Mouse (Mus musculus) intestine, postnatal 0 days (tissue): ENCODE measurements at regions not wholly inside any gene's neighbourhood (a gene's known extent, or its start where the extent isn't known, plus 50 kb on each side); places are given as distances from the start of the nearest gene placed in this dataset.

Experiments
- ATAC-seq: fragments of 200-750 bp; cut with Nextera tagmentation; 2 replicates; pipeline ENCODE4 v1.8.0; 2017; ENCODE audit warnings: mild to moderate bottlenecking, moderate TSS enrichment, moderate library complexity
- H3K27ac ChIP-seq: fragments of 300-500 bp; sonication (generic); 2 replicates; pipeline ENCODE4 v1.5.1; 2014; ENCODE audit warnings: mild to moderate bottlenecking, low read depth, low read length, moderate library complexity
- H3K27me3 ChIP-seq: fragments of 300-500 bp; sonication (generic); replicated peaks from 2 replicates; pipeline ENCODE4 v1.6.1; 2014; ENCODE audit warnings: low read length, mixed read lengths; ENCODE audit not compliant: control insufficient read depth, insufficient read depth
- H3K36me3 ChIP-seq: fragments of 300-500 bp; sonication (generic); 2 replicates; pipeline ENCODE4 v1.6.1; 2014; ENCODE audit warnings: mild to moderate bottlenecking, moderate library complexity; ENCODE audit not compliant: control insufficient read depth, insufficient read depth
- H3K4me1 ChIP-seq: fragments of 300-500 bp; sonication (generic); replicated peaks from 2 replicates; pipeline ENCODE4 v1.6.1; 2014; ENCODE audit warnings: antibody characterized with exemption, low read length, mixed read lengths; ENCODE audit not compliant: control insufficient read depth, insufficient read depth
- H3K4me2 ChIP-seq: fragments of 300-500 bp; sonication (generic); replicated peaks from 2 replicates; pipeline ENCODE4 v1.6.1; 2014; ENCODE audit warnings: low read depth, mild to moderate bottlenecking, moderate library complexity
- H3K4me3 ChIP-seq: fragments of 300-500 bp; sonication (generic); 2 replicates; pipeline ENCODE4 v1.5.1; 2014; ENCODE audit warnings: low read depth, low read length
- H3K9ac ChIP-seq: fragments of 300-500 bp; sonication (generic); 2 replicates; pipeline ENCODE4 v1.6.1; 2014; ENCODE audit warnings: mild to moderate bottlenecking, low read depth, low read length
- H3K9me3 ChIP-seq: fragments of 300-500 bp; sonication (generic); 2 replicates; pipeline ENCODE4 v1.6.1; 2016; ENCODE audit warnings: mixed run types; ENCODE audit not compliant: control insufficient read depth
- CTCF ChIP-seq: sonication (generic); IDR thresholded peaks from 2 replicates; pipeline ENCODE4 v1.5.1; 2016; ENCODE audit warnings: low read depth, mild to moderate bottlenecking, control low read depth, antibody characterized with exemption, moderate library complexity
- WGBS: fragments of 180-500 bp; shearing (Covaris S2); extraction: QIAGEN DNeasy Blood & Tissue Kit; methylation state at CpG from one replicate; pipeline ENCODE4 v1.1.7; 2014; 5-methylcytosine and 5-hydroxymethylcytosine counted together

GRCm38 (mm10) chr1:155041592-155041991, 57.8 kb downstream of the Ier5 start:
- H3K4me2 ChIP-seq, result no peak overlapping the region
- no peak for TF ChIP-seq CTCF
- no peak overlapping the region for H3K4me3 ChIP-seq
- H3K36me3 ChIP-seq, result no peaks in the 10 kb centered on the region
- 67% methylated on average over 5 of the region's 5 CpGs for WGBS
- no peak overlapping the region for H3K9ac ChIP-seq
- no peaks in the 10 kb centered on the region for H3K9me3 ChIP-seq
- H3K27me3 ChIP-seq, result no peaks in the 10 kb centered on the region
- ATAC-seq, result no peak
- no peaks in the 10 kb centered on the region for H3K4me1 ChIP-seq
- H3K27ac ChIP-seq, result no peak overlapping the region

- no peak for TF ChIP-seq CTCF
- Histone ChIP-seq H3K36me3 (no peaks in the 10 kb centered on the region), H3K4me1 (no peaks in the 10 kb centered on the region), H3K9me3 (no peaks in the 10 kb centered on the region), H3K27ac (no peak overlapping the region), H3K27me3 (no peaks in the 10 kb centered on the region), H3K4me2 (no peak overlapping the region), H3K9ac (no peak overlapping the region), H3K4me3 (no peak overlapping the region)
- 64% methylated on average over 1 of the region's 1 CpGs for WGBS
- no peak for ATAC-seq
Measured at GRCm38 (mm10) chr1:155040939-155041371, 58.5 kb downstream of the Ier5 start.

GRCm38 (mm10) chr1:155040086-155040726, 59.2 kb downstream of the Ier5 start:
- H3K9me3 ChIP-seq, result no peaks in the 10 kb centered on the region
- no peaks in the 10 kb centered on the region for H3K27me3 ChIP-seq
- no peak overlapping the region for H3K27ac ChIP-seq
- H3K4me3 ChIP-seq, result no peak overlapping the region
- ATAC-seq, result no peak
- H3K36me3 ChIP-seq, result no peaks in the 10 kb centered on the region
- H3K9ac ChIP-seq, result no peak overlapping the region
- 45% methylated on average over 9 of the region's 9 CpGs for WGBS
- no peaks in the 10 kb centered on the region for H3K4me1 ChIP-seq
- TF ChIP-seq CTCF, result no peak
- no peak overlapping the region for H3K4me2 ChIP-seq

GRCm38 (mm10) chr1:155038631-155039625, 60.5 kb downstream of the Ier5 start:
- Histone ChIP-seq H3K27me3 (no peaks in the 10 kb centered on the region), H3K4me2 (no peak overlapping the region), H3K36me3 (no peaks in the 10 kb centered on the region), H3K9me3 (no peaks in the 10 kb centered on the region), H3K27ac (no peak overlapping the region), H3K4me1 (no peaks in the 10 kb centered on the region), H3K4me3 (no peak overlapping the region), H3K9ac (no peak overlapping the region)
- WGBS, result 63% methylated on average over 11 of the region's 11 CpGs
- no peak for TF ChIP-seq CTCF
- no peak for ATAC-seq

- H3K4me1 ChIP-seq, result no peaks in the 10 kb centered on the region
- 82% methylated on average over 3 of the region's 3 CpGs for WGBS
- no peaks in the 10 kb centered on the region for H3K36me3 ChIP-seq
- H3K9ac ChIP-seq, result no peak overlapping the region
- H3K4me3 ChIP-seq, result no peak overlapping the region
- no peak overlapping the region for H3K4me2 ChIP-seq
- ATAC-seq, result no peak
- no peak for TF ChIP-seq CTCF
- no peaks in the 10 kb centered on the region for H3K27me3 ChIP-seq
- no peak overlapping the region for H3K27ac ChIP-seq
- H3K9me3 ChIP-seq, result no peaks in the 10 kb centered on the region
Measured at GRCm38 (mm10) chr1:155037479-155037878, 62.0 kb downstream of the Ier5 start.

- Histone ChIP-seq H3K27ac (no peak overlapping the region), H3K4me3 (no peak overlapping the region), H3K9ac (no peak overlapping the region), H3K4me2 (no peak overlapping the region), H3K27me3 (no peaks in the 10 kb centered on the region), H3K36me3 (no peaks in the 10 kb centered on the region), H3K9me3 (no peaks in the 10 kb centered on the region), H3K4me1 (no peaks in the 10 kb centered on the region)
- no peak for ATAC-seq
- no peak for TF ChIP-seq CTCF
- 54% methylated on average over 9 of the region's 9 CpGs for WGBS
Measured at GRCm38 (mm10) chr1:155030908-155031307, 68.5 kb downstream of the Ier5 start.
